Mouse (Mus musculus) left cerebral cortex, adult 2 months (tissue): ENCODE data around the gene Lrrc73. TPM values are rescaled to one million over a fixed set of nuclear protein-coding genes. Genes with fewer than 3 reads are reported as not detected.
A peak's percentile ranks its signal among the peaks of the same experiment; 100 is the strongest.

Source experiments
- DNase-seq, 2 experiments: peaks; one replicate each; pipeline ENCODE4 v3.0.0; 2021 to 2022; ENCODE audit warnings: low spot score in 2 of 2, mixed read lengths in 1 of 2; ENCODE audit errors: extremely low spot score in 1 of 2
- H3K27ac ChIP-seq: fragments of 200-600 bp; 2 replicates; pipeline ENCODE4 v1.8.1; 2022
- H3K4me3 ChIP-seq: fragments of 200-600 bp; 2 replicates; pipeline ENCODE4 v1.8.1; 2022
- CTCF ChIP-seq: fragments of 200-600 bp; IDR thresholded peaks from 2 replicates; pipeline ENCODE4 v1.8.1; 2022; ENCODE audit warnings: antibody characterized with exemption, mild to moderate bottlenecking, moderate library complexity
- intact Hi-C: fragments of 180-260 bp; cut with DNase I; formaldehyde crosslinking; loops from one replicate; pipeline ENCODE4 v1.15.1; 2025
- total RNA-seq, 2 experiments: library from RNA; stranded (reverse); gene quantifications; 2 replicates each; pipeline ENCODE4 v1.2.3; 2021

Gene Lrrc73
- total RNA-seq, 2 experiments from 2014 or later = 63.4 to 63.7 TPM

GRCm38 (mm10) chr17:46265918-46266618 lies 12.7 kb downstream of the Lrrc73 start:
- TF ChIP-seq CTCF = peak; percentile 95
- intact Hi-C loops = loop anchor here (1.0 to 5.0 kb wide), 2 partner anchors 32 to 126 kb away; no protein-coding TSS in a partner anchor
- H3K27ac ChIP-seq = peak overlapping the region; percentile 48
- peak; percentile 84 to 88 for DNase-seq
- H3K4me3 ChIP-seq = no peak overlapping the region

- intact Hi-C loops = loop anchor here (1.0 to 5.0 kb wide), 2 partner anchors 31 to 125 kb away; no protein-coding TSS in a partner anchor
- H3K27ac ChIP-seq = no peak overlapping the region
These were observed 13.7 kb downstream of the Lrrc73 start for GRCm38 (mm10) chr17:46266986-46267385.

GRCm38 (mm10) chr17:46267511-46267910 lies 14.2 kb downstream of the Lrrc73 start:
- Histone ChIP-seq H3K4me3 (no peak overlapping the region), H3K27ac (no peak overlapping the region)
- TF ChIP-seq CTCF = no peak
- no peak for DNase-seq
- intact Hi-C loops = loop anchor here (5.0 kb wide), 1 partner anchor 125 kb away; no protein-coding TSS in a partner anchor

More at GRCm38 (mm10) chr17:46266986-46267385, 13.7 kb downstream of the Lrrc73 start:
- H3K4me3 ChIP-seq = no peak overlapping the region
- DNase-seq = no peak
- TF ChIP-seq CTCF = no peak

GRCm38 (mm10) chr17:46268026-46268720 lies 14.8 kb downstream of the Lrrc73 start:
- Histone ChIP-seq H3K27ac (no peak overlapping the region), H3K4me3 (no peak overlapping the region)
- TF ChIP-seq CTCF = no peak
- no peak for DNase-seq
- intact Hi-C loops = loop anchor here (5.0 kb wide), 1 partner anchor 124 kb away; no protein-coding TSS in a partner anchor

- intact Hi-C loops = loop anchor here (5.0 kb wide), 1 partner anchor 122 kb away; no protein-coding TSS in a partner anchor
- H3K27ac ChIP-seq = peak overlapping the region; percentile 36
- no peak overlapping the region for H3K4me3 ChIP-seq
- no peak for TF ChIP-seq CTCF
- no peak for DNase-seq
These were observed 16.6 kb downstream of the Lrrc73 start for GRCm38 (mm10) chr17:46269771-46270534.

GRCm38 (mm10) chr17:46272058-46272457 lies 18.7 kb downstream of the Lrrc73 start:
- peak in 1 of 2 experiments; percentile 12 for DNase-seq
- intact Hi-C loops = no loop called here
- H3K4me3 ChIP-seq = no peak overlapping the region
- TF ChIP-seq CTCF = no peak
- H3K27ac ChIP-seq = peak overlapping the region; percentile 64

- Histone ChIP-seq H3K27ac (peak overlapping the region; percentile 86), H3K4me3 (no peak overlapping the region)
- TF ChIP-seq CTCF = no peak
- intact Hi-C loops = no loop called here
- no peak for DNase-seq
These were observed 19.3 kb downstream of the Lrrc73 start for GRCm38 (mm10) chr17:46272675-46273074.

GRCm38 (mm10) chr17:46273803-46274236 lies 20.5 kb downstream of the Lrrc73 start:
- DNase-seq = peak in 1 of 2 experiments; percentile 22
- no peak for TF ChIP-seq CTCF
- peak overlapping the region; percentile 86 for H3K27ac ChIP-seq
- intact Hi-C loops = no loop called here
- no peak overlapping the region for H3K4me3 ChIP-seq

GRCm38 (mm10) chr17:46274465-46274864 lies 21.1 kb downstream of the Lrrc73 start:
- H3K4me3 ChIP-seq = no peak overlapping the region
- intact Hi-C loops = no loop called here
- TF ChIP-seq CTCF = no peak
- DNase-seq = no peak
- H3K27ac ChIP-seq = peak overlapping the region; percentile 86

GRCm38 (mm10) chr17:46275034-46275433 lies 21.7 kb downstream of the Lrrc73 start:
- H3K4me3 ChIP-seq = no peak overlapping the region

GRCm38 (mm10) chr17:46275506-46275905 lies 22.2 kb downstream of the Lrrc73 start:
- no peak for DNase-seq
- TF ChIP-seq CTCF = no peak
- intact Hi-C loops = no loop called here
- H3K4me3 ChIP-seq = no peak overlapping the region
- H3K27ac ChIP-seq = no peak overlapping the region; the same call in 1 of the 2 replicates

More at GRCm38 (mm10) chr17:46275034-46275433, 21.7 kb downstream of the Lrrc73 start:
- no peak overlapping the region; the same call in 1 of the 2 replicates for H3K27ac ChIP-seq
- intact Hi-C loops = no loop called here
- no peak for TF ChIP-seq CTCF
- DNase-seq = no peak
